Mouse (Mus musculus) cerebellum, adult 2 months (tissue): ENCODE measurements around the gene Basp1.

ENCODE experiments used
- CTCF ChIP-seq: fragments of 200-500 bp; IDR thresholded peaks from 2 replicates; pipeline ENCODE4 v1.5.1; 2011; ENCODE audit warnings: low read depth, mild to moderate bottlenecking, control low read depth, low read length, moderate library complexity, borderline replicate concordance; ENCODE audit not compliant: insufficient read depth
- POLR2A ChIP-seq: fragments of 200-500 bp; IDR thresholded peaks from 2 replicates; pipeline ENCODE4 v1.6.1; 2011; ENCODE audit warnings: low read length, control low read depth, borderline replicate concordance; ENCODE audit not compliant: insufficient read depth

GRCm38 (mm10) chr15:25405926-25406325 is 7.6 kb downstream of the Basp1 start:
- no peak for TF ChIP-seq POLR2A
- no peak for TF ChIP-seq CTCF
